Mouse (Mus musculus): ENCODE results near the gene Morf4l2. TPM values are rescaled to one million over a fixed set of nuclear protein-coding genes. Genes with fewer than 3 reads are reported as not detected.

Gene Morf4l2
- total and polyA plus RNA-seq, 3 experiments: 189 to 585 (median 358) TPM

DNA sequence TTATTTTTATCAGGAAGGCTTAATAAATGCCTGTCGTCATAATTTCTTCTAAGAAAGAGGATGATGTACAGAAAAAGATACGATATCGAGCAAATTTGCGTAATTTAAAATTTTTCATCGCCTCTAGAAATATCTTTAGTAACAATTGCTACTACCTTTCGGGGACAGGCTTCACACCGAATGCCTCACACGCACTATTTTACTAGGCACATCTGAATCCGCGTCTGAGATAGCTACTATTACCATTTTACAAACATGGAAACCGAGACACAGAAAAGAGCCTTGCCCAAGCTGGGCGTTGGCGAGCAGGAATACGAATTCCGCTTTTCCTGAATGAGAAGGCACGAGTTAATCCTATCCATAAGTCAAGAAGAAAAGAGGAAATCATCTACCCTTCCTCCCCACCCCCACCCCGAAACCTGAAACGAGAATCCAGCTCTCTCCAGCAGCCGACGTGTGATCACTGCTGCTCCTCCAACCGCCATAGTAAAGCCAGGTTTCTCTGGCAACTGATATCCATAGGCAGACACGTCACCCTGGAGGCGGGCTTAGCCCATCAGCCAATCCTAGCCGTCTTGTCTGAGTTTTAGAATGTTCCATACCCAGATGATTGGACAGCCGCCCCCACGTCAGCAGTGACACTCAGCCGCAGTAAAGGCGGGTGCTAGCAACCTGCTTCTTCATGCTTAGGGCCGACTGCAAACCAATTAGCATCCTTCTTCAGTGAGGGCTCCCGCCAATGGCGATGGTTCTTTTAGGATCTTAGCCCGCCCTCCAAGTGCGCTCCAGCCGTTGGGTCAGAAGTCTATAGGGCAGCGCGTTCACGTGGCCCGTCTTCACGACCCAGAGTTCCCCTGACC is 2.5 kb downstream of the Morf4l2 start:
- TF ChIP-seq NELFE (IDR thresholded peaks at IDR 0.05; ENCODE audit: low read depth, low read length) (peak; percentile 89), MEF2A (IDR thresholded peaks at IDR 0.05; ENCODE audit: borderline replicate concordance, low read depth, low read length) (no peak), KAT2A (IDR thresholded peaks at IDR 0.05; ENCODE audit: insufficient replicate concordance, low read length) (no peak), MAFK (IDR thresholded peaks at IDR 0.05; ENCODE audit: insufficient replicate concordance, low read length) (no peak), ELF1 (IDR thresholded peaks at IDR 0.05; ENCODE audit: low read depth, low read length) (no peak), CHD1 (IDR thresholded peaks at IDR 0.05; ENCODE audit: low read depth, low read length) (no peak), RCOR1 (conservative IDR thresholded peaks at IDR 0.05; ENCODE audit: low read depth, low read length) (no peak), E2F4 (IDR thresholded peaks at IDR 0.05; ENCODE audit: insufficient replicate concordance, low read depth, low read length) (no peak), ZKSCAN1 (IDR thresholded peaks at IDR 0.05; ENCODE audit: borderline replicate concordance, low read depth, low read length) (no peak), USF2 (conservative IDR thresholded peaks at IDR 0.05; ENCODE audit: low read depth, low read length) (peak; percentile 62), SIN3A (IDR thresholded peaks at IDR 0.05; ENCODE audit: low read length) (no peak), USF1 (IDR thresholded peaks at IDR 0.05; ENCODE audit: low read depth, low read length) (peak; percentile 81), GABPA (IDR thresholded peaks at IDR 0.05; ENCODE audit: insufficient replicate concordance, low read depth, low read length) (no peak), JUN (IDR thresholded peaks at IDR 0.05; ENCODE audit: insufficient read depth, low read depth, low read length) (no peak), POLR2AphosphoS2 (IDR thresholded peaks at IDR 0.05; ENCODE audit: low read depth, low read length) (no peak), ZC3H11A (IDR thresholded peaks at IDR 0.05; ENCODE audit: low read depth, low read length) (no peak), MAZ (IDR thresholded peaks at IDR 0.05; ENCODE audit: low read depth, low read length) (no peak), CHD2 (IDR thresholded peaks at IDR 0.05; ENCODE audit: low read length) (peak; percentile 28), CTCF (conservative IDR thresholded peaks at IDR 0.05 in 1 of 2, IDR thresholded peaks at IDR 0.05 in 1 of 2; ENCODE audit: low read depth in 2 of 2, low read length in 2 of 2) (no peak), NRF1 (IDR thresholded peaks at IDR 0.05; ENCODE audit: low read depth, low read length) (no peak; the same call in 1 of the 2 replicates), SMC3 (IDR thresholded peaks at IDR 0.05; ENCODE audit: low read depth, low read length) (no peak), HCFC1 (IDR thresholded peaks at IDR 0.05; ENCODE audit: low read depth, low read length) (no peak), BHLHE40 (IDR thresholded peaks at IDR 0.05; ENCODE audit: low read depth, low read length) (no peak), MAX (IDR thresholded peaks at IDR 0.05; ENCODE audit: low read length) (no peak; the same call in 1 of the 2 replicates), TBP (conservative IDR thresholded peaks at IDR 0.05; ENCODE audit: low read depth, low read length) (peak; percentile 95), EP300 (IDR thresholded peaks at IDR 0.05; ENCODE audit: low read length) (no peak), MXI1 (IDR thresholded peaks at IDR 0.05; ENCODE audit: low read depth, low read length) (no peak), UBTF (IDR thresholded peaks at IDR 0.05; ENCODE audit: low read depth, low read length) (no peak), ETS1 (conservative IDR thresholded peaks at IDR 0.05; ENCODE audit: low read depth, low read length) (no peak), IRF4 (IDR thresholded peaks at IDR 0.05; ENCODE audit: low read depth, low read length) (no peak), RAD21 (IDR thresholded peaks at IDR 0.05; ENCODE audit: low read depth, low read length) (no peak), TCF12 (IDR thresholded peaks at IDR 0.05; ENCODE audit: low read depth, low read length) (peak; percentile 77), PAX5 (IDR thresholded peaks at IDR 0.05; ENCODE audit: low read length) (no peak), POLR2A (IDR thresholded peaks at IDR 0.05; ENCODE audit: low read depth, low read length) (peak; percentile 89), ZMIZ1 (IDR thresholded peaks at IDR 0.05; ENCODE audit: low read depth, low read length) (peak; percentile 72; the same call in 1 of the 2 replicates), ZNF384 (IDR thresholded peaks at IDR 0.05; ENCODE audit: low read depth, low read length) (no peak; the same call in 1 of the 2 replicates), MYC (IDR thresholded peaks at IDR 0.05; ENCODE audit: low read depth, low read length) (no peak), JUND (conservative IDR thresholded peaks at IDR 0.05; ENCODE audit: low read depth, low read length) (no peak)
- H3K36me3 ChIP-seq (replicated peaks in 1 of 2; ENCODE audit: control insufficient read depth in 1 of 2, insufficient read depth in 1 of 2, low read length in 1 of 2): peaks cover 3 to 15% of the 10 kb centered on the region in 2 experiments
- peak; percentile 94 for DNase-seq (ENCODE audit: extremely low read depth)
- H3K27me3 ChIP-seq (replicated peaks): no peaks in the 10 kb centered on the region
- peak overlapping the region; percentile 60 to 97 (median 85) for H3K4me3 ChIP-seq (replicated peaks in 1 of 3; ENCODE audit: low read depth in 2 of 3, low read length in 2 of 3, poor library complexity in 1 of 3)
- H3K4me2 ChIP-seq (ENCODE audit: insufficient read depth, low read depth, poor library complexity, severe bottlenecking): no peak overlapping the region
- dilution Hi-C loops (cut with MboI; ENCODE audit: extremely low pct_ligation_motif_present, extremely low pct_unique_long_range_greater_than_20kb, low sequenced_read_pairs) (no loop called here), in situ Hi-C loops (cut with MboI; ENCODE audit: low pct_ligation_motif_present, low pct_unique_long_range_greater_than_20kb, low sequenced_read_pairs) (loop anchor here (10.0 to 25.0 kb wide), 2 partner anchors 116 to 271 kb away; no protein-coding TSS in a partner anchor)
- H3K79me2 ChIP-seq (replicated peaks; ENCODE audit: control insufficient read depth, extremely low read depth, insufficient read depth, poor library complexity, severe bottlenecking): peaks cover 27% of the 10 kb centered on the region
- H3K9ac ChIP-seq (ENCODE audit: insufficient read depth, low read depth): peak overlapping the region; percentile 98
- peaks cover 0 to 3% of the 10 kb centered on the region in 2 experiments; a peak in 1 of 4 replicates for H3K4me1 ChIP-seq (ENCODE audit: control insufficient read depth in 1 of 2, insufficient read depth in 2 of 2)
- no peaks in the 10 kb centered on the region for H3K9me3 ChIP-seq (replicated peaks; ENCODE audit: low read length)
- H3K27ac ChIP-seq (ENCODE audit: insufficient read depth, low read depth): peak overlapping the region; percentile 60; the same call in 1 of the 2 replicates

All from CH12.LX (cell line).